Mouse (Mus musculus): Measurements from ENCODE around the gene Ncl. TPM values are rescaled to one million over a fixed set of nuclear protein-coding genes. Genes with fewer than 3 reads are reported as not detected.

Gene Ncl
- polyA plus RNA-seq, 1 experiment from 2014 or later, result 360 TPM

- Histone ChIP-seq H3K4me1 (peaks cover 18% of the 10 kb centered on the region), H3K36me3 (peaks cover 42% of the 10 kb centered on the region), H3K9ac (peak overlapping the region; percentile 86), H3K27me3 (replicated peaks) (no peaks in the 10 kb centered on the region), H3K4me3 (peak overlapping the region; percentile 84), H3K27ac (peak overlapping the region; percentile 95; the same call in 1 of the 2 replicates), H3K9me3 (no peaks in the 10 kb centered on the region), H3K4me2 (replicated peaks) (peak overlapping the region; percentile 90)
- WGBS, result under 1% methylated on average over 41 of the region's 41 CpGs
- ATAC-seq (ENCODE audit: low FRiP score, low read depth), result no peak
Measured at GRCm38 (mm10) chr1:86358229-86358905, 833 bp downstream of the Ncl start.

- H3K4me1 ChIP-seq, result peaks cover 7% of the 10 kb centered on the region
- H3K27me3 ChIP-seq (replicated peaks), result no peaks in the 10 kb centered on the region
- H3K9me3 ChIP-seq, result no peaks in the 10 kb centered on the region
- H3K9ac ChIP-seq, result no peak overlapping the region
- WGBS, result 89% methylated on average over 2 of the region's 2 CpGs
- H3K4me2 ChIP-seq (replicated peaks), result no peak overlapping the region
- no peak overlapping the region for H3K4me3 ChIP-seq
- peaks cover 82% of the 10 kb centered on the region for H3K36me3 ChIP-seq
- no peak for ATAC-seq (ENCODE audit: low FRiP score, low read depth)
- H3K27ac ChIP-seq, result no peak overlapping the region
Measured at GRCm38 (mm10) chr1:86354186-86354585, 5.0 kb downstream of the Ncl start.

GRCm38 (mm10) chr1:86350576-86350975 lies 8.6 kb downstream of the Ncl start:
- H3K36me3 ChIP-seq, result peaks cover 75% of the 10 kb centered on the region

GRCm38 (mm10) chr1:86349696-86350095 lies 9.5 kb downstream of the Ncl start:
- Histone ChIP-seq H3K36me3 (peaks cover 66% of the 10 kb centered on the region), H3K4me1 (no peaks in the 10 kb centered on the region), H3K9me3 (no peaks in the 10 kb centered on the region), H3K4me3 (no peak overlapping the region), H3K27ac (no peak overlapping the region), H3K4me2 (replicated peaks) (no peak overlapping the region), H3K9ac (no peak overlapping the region), H3K27me3 (replicated peaks) (no peaks in the 10 kb centered on the region)
- ATAC-seq (ENCODE audit: low FRiP score, low read depth), result no peak
- WGBS, result 92% methylated on average over 1 of the region's 1 CpGs

More at GRCm38 (mm10) chr1:86350576-86350975, 8.6 kb downstream of the Ncl start:
- no peak overlapping the region for H3K9ac ChIP-seq
- WGBS, result 90% methylated on average over 8 of the region's 8 CpGs
- H3K4me3 ChIP-seq, result no peak overlapping the region
- H3K9me3 ChIP-seq, result no peaks in the 10 kb centered on the region
- H3K4me1 ChIP-seq, result no peaks in the 10 kb centered on the region
- no peaks in the 10 kb centered on the region for H3K27me3 ChIP-seq (replicated peaks)
- no peak overlapping the region for H3K4me2 ChIP-seq (replicated peaks)
- no peak for ATAC-seq (ENCODE audit: low FRiP score, low read depth)
- H3K27ac ChIP-seq, result no peak overlapping the region

GRCm38 (mm10) chr1:86349201-86349600 lies 10.0 kb downstream of the Ncl start:
- no peak overlapping the region for H3K4me2 ChIP-seq (replicated peaks)
- H3K27ac ChIP-seq, result no peak overlapping the region
- no peak overlapping the region for H3K4me3 ChIP-seq
- H3K9ac ChIP-seq, result no peak overlapping the region
- no peak for ATAC-seq (ENCODE audit: low FRiP score, low read depth)
- H3K9me3 ChIP-seq, result no peaks in the 10 kb centered on the region
- H3K27me3 ChIP-seq (replicated peaks), result no peaks in the 10 kb centered on the region
- H3K4me1 ChIP-seq, result no peaks in the 10 kb centered on the region
- H3K36me3 ChIP-seq, result peaks cover 62% of the 10 kb centered on the region
- WGBS, result 94% methylated on average over 3 of the region's 3 CpGs

- no peak overlapping the region for H3K4me3 ChIP-seq
- H3K27ac ChIP-seq, result no peak overlapping the region
- no peaks in the 10 kb centered on the region for H3K4me1 ChIP-seq
- H3K4me2 ChIP-seq (replicated peaks), result no peak overlapping the region
- no peaks in the 10 kb centered on the region for H3K27me3 ChIP-seq (replicated peaks)
- H3K9me3 ChIP-seq, result no peaks in the 10 kb centered on the region
- no peak overlapping the region for H3K9ac ChIP-seq
- 62% methylated on average over 4 of the region's 4 CpGs for WGBS
- peaks cover 58% of the 10 kb centered on the region for H3K36me3 ChIP-seq
- no peak for ATAC-seq (ENCODE audit: low FRiP score, low read depth)
Measured at GRCm38 (mm10) chr1:86348801-86349200, 10.4 kb downstream of the Ncl start.

GRCm38 (mm10) chr1:86348083-86348482 lies 11.1 kb downstream of the Ncl start:
- no peak overlapping the region for H3K4me2 ChIP-seq (replicated peaks)
- H3K4me3 ChIP-seq, result no peak overlapping the region
- ATAC-seq (ENCODE audit: low FRiP score, low read depth), result no peak
- H3K36me3 ChIP-seq, result peaks cover 51% of the 10 kb centered on the region
- WGBS, result 54% methylated on average over 1 of the region's 1 CpGs
- H3K27ac ChIP-seq, result no peak overlapping the region
- no peaks in the 10 kb centered on the region for H3K27me3 ChIP-seq (replicated peaks)
- no peaks in the 10 kb centered on the region for H3K9me3 ChIP-seq
- H3K9ac ChIP-seq, result no peak overlapping the region
- no peaks in the 10 kb centered on the region for H3K4me1 ChIP-seq

- 69% methylated on average over 1 of the region's 1 CpGs for WGBS
- H3K4me3 ChIP-seq, result no peak overlapping the region
- H3K9me3 ChIP-seq, result no peaks in the 10 kb centered on the region
- H3K9ac ChIP-seq, result no peak overlapping the region
- no peak for ATAC-seq (ENCODE audit: low FRiP score, low read depth)
- H3K4me1 ChIP-seq, result no peaks in the 10 kb centered on the region
- no peaks in the 10 kb centered on the region for H3K27me3 ChIP-seq (replicated peaks)
- H3K4me2 ChIP-seq (replicated peaks), result no peak overlapping the region
- H3K27ac ChIP-seq, result no peak overlapping the region
- H3K36me3 ChIP-seq, result peaks cover 48% of the 10 kb centered on the region
Measured at GRCm38 (mm10) chr1:86347716-86348045, 11.5 kb downstream of the Ncl start.

- Histone ChIP-seq H3K4me2 (replicated peaks) (no peak overlapping the region), H3K9ac (no peak overlapping the region), H3K27ac (no peak overlapping the region), H3K4me1 (no peaks in the 10 kb centered on the region), H3K36me3 (peaks cover 42% of the 10 kb centered on the region), H3K27me3 (replicated peaks) (no peaks in the 10 kb centered on the region), H3K4me3 (no peak overlapping the region), H3K9me3 (no peaks in the 10 kb centered on the region)
- ATAC-seq (ENCODE audit: low FRiP score, low read depth), result no peak
- WGBS, result 87% methylated on average over 3 of the region's 3 CpGs
Measured at GRCm38 (mm10) chr1:86346851-86347715, 12.1 kb downstream of the Ncl start.

GRCm38 (mm10) chr1:86345956-86346355 lies 13.2 kb downstream of the Ncl start:
- H3K27ac ChIP-seq, result no peak overlapping the region
- no peaks in the 10 kb centered on the region for H3K9me3 ChIP-seq
- no peak overlapping the region for H3K9ac ChIP-seq
- ATAC-seq (ENCODE audit: low FRiP score, low read depth), result no peak
- H3K36me3 ChIP-seq, result peaks cover 31% of the 10 kb centered on the region
- no peaks in the 10 kb centered on the region for H3K27me3 ChIP-seq (replicated peaks)
- H3K4me1 ChIP-seq, result no peaks in the 10 kb centered on the region
- no peak overlapping the region for H3K4me2 ChIP-seq (replicated peaks)
- no peak overlapping the region for H3K4me3 ChIP-seq
- WGBS, result 93% methylated on average over 4 of the region's 4 CpGs

GRCm38 (mm10) chr1:86345069-86345468 lies 14.1 kb downstream of the Ncl start:
- H3K9ac ChIP-seq, result no peak overlapping the region
- H3K27me3 ChIP-seq (replicated peaks), result no peaks in the 10 kb centered on the region
- ATAC-seq (ENCODE audit: low FRiP score, low read depth), result no peak
- H3K4me3 ChIP-seq, result no peak overlapping the region
- no peak overlapping the region for H3K27ac ChIP-seq
- H3K36me3 ChIP-seq, result peaks cover 22% of the 10 kb centered on the region
- no peak overlapping the region for H3K4me2 ChIP-seq (replicated peaks)
- WGBS, result 93% methylated on average over 4 of the region's 4 CpGs
- no peaks in the 10 kb centered on the region for H3K9me3 ChIP-seq
- no peaks in the 10 kb centered on the region for H3K4me1 ChIP-seq

GRCm38 (mm10) chr1:86343969-86344861 lies 15.0 kb downstream of the Ncl start:
- WGBS, result 84% methylated on average over 4 of the region's 4 CpGs
- no peak for ATAC-seq (ENCODE audit: low FRiP score, low read depth)
- Histone ChIP-seq H3K4me2 (replicated peaks) (no peak overlapping the region), H3K4me1 (no peaks in the 10 kb centered on the region), H3K4me3 (no peak overlapping the region), H3K36me3 (peaks cover 14% of the 10 kb centered on the region), H3K9ac (no peak overlapping the region), H3K27me3 (replicated peaks) (no peaks in the 10 kb centered on the region), H3K9me3 (no peaks in the 10 kb centered on the region), H3K27ac (no peak overlapping the region)

Measured in neural tube, embryonic 12.5 days (tissue).